Mouse (Mus musculus): ENCODE data around the gene Id2. TPM values are rescaled to one million over a fixed set of nuclear protein-coding genes. Genes with fewer than 3 reads are reported as not detected.
A peak's percentile ranks its signal among the peaks of the same experiment; 100 is the strongest.

Id2 gene
- polyA plus RNA-seq, 1 experiment from 2014 or later: 359 TPM

- no peak overlapping the region for H3K4me2 ChIP-seq
- peak; percentile 8 for DNase-seq (ENCODE audit: low spot score, missing footprints)
- H3K27me3 ChIP-seq (ENCODE audit: control insufficient read depth, insufficient read depth, low read length): no peaks in the 10 kb centered on the region
- 79% methylated on average over 4 of the region's 4 CpGs for WGBS
- H3K9me3 ChIP-seq (ENCODE audit: control insufficient read depth, low read length): no peaks in the 10 kb centered on the region
- no peak for ATAC-seq (ENCODE audit: low FRiP score)
- H3K4me3 ChIP-seq (ENCODE audit: low read depth, low read length): no peak overlapping the region
- H3K4me1 ChIP-seq (ENCODE audit: control insufficient read depth, insufficient read depth, low read length): no peaks in the 10 kb centered on the region
- no peak overlapping the region for H3K27ac ChIP-seq (ENCODE audit: low read depth, low read length)
- H3K36me3 ChIP-seq (ENCODE audit: control insufficient read depth, insufficient read depth, low read length): no peaks in the 10 kb centered on the region
- H3K9ac ChIP-seq (ENCODE audit: low read length): no peak overlapping the region
Measured at GRCm38 (mm10) chr12:25073374-25073773, 23.6 kb downstream of the Id2 start.

- ATAC-seq (ENCODE audit: low FRiP score) (no peak), DNase-seq (ENCODE audit: low spot score, missing footprints) (no peak)
- 88% methylated on average over 6 of the region's 6 CpGs for WGBS
- H3K27me3 ChIP-seq (ENCODE audit: control insufficient read depth, insufficient read depth, low read length): no peaks in the 10 kb centered on the region
- no peak overlapping the region for H3K4me2 ChIP-seq
- no peak overlapping the region for H3K4me3 ChIP-seq (ENCODE audit: low read depth, low read length)
- H3K4me1 ChIP-seq (ENCODE audit: control insufficient read depth, insufficient read depth, low read length): no peaks in the 10 kb centered on the region
- no peak overlapping the region for H3K9ac ChIP-seq (ENCODE audit: low read length)
- no peaks in the 10 kb centered on the region for H3K36me3 ChIP-seq (ENCODE audit: control insufficient read depth, insufficient read depth, low read length)
- no peak overlapping the region for H3K27ac ChIP-seq (ENCODE audit: low read depth, low read length)
- H3K9me3 ChIP-seq (ENCODE audit: control insufficient read depth, low read length): no peaks in the 10 kb centered on the region
Measured at GRCm38 (mm10) chr12:25062264-25062663, 34.7 kb downstream of the Id2 start.

DNA sequence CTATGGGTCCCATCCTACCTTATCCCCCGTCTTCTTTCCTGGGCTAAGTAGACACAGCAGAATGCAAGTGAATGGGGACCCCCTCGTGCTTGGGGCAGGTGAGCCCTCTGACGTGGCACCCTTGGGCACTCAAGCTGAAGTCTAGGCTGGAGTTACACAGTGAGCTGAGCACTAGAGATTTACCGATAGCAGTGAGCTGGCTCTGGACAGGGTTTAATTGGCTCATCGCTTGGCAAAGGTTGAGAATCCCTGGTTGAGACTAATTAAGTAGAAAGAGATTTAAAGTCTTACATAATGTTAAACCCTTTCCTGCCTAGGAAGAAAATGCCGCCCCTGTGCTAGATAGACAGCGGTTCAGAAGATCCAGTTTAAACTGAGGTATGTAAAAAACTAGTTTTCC is 36.0 kb downstream of the Id2 start:
- WGBS: 84% methylated on average over 7 of the region's 7 CpGs
- Histone ChIP-seq H3K4me2 (no peak overlapping the region), H3K4me1 (ENCODE audit: control insufficient read depth, insufficient read depth, low read length) (no peaks in the 10 kb centered on the region), H3K4me3 (ENCODE audit: low read depth, low read length) (no peak overlapping the region), H3K9ac (ENCODE audit: low read length) (no peak overlapping the region), H3K9me3 (ENCODE audit: control insufficient read depth, low read length) (no peaks in the 10 kb centered on the region), H3K27ac (ENCODE audit: low read depth, low read length) (no peak overlapping the region), H3K36me3 (ENCODE audit: control insufficient read depth, insufficient read depth, low read length) (no peaks in the 10 kb centered on the region), H3K27me3 (ENCODE audit: control insufficient read depth, insufficient read depth, low read length) (no peaks in the 10 kb centered on the region)
- DNase-seq (ENCODE audit: low spot score, missing footprints) (no peak), ATAC-seq (ENCODE audit: low FRiP score) (no peak)

GRCm38 (mm10) chr12:25059487-25060200 is 37.3 kb downstream of the Id2 start:
- peak; percentile 45 for DNase-seq (ENCODE audit: low spot score, missing footprints)
- H3K27ac ChIP-seq (ENCODE audit: low read depth, low read length): no peak overlapping the region
- no peaks in the 10 kb centered on the region for H3K9me3 ChIP-seq (ENCODE audit: control insufficient read depth, low read length)
- H3K27me3 ChIP-seq (ENCODE audit: control insufficient read depth, insufficient read depth, low read length): no peaks in the 10 kb centered on the region
- 86% methylated on average over 9 of the region's 9 CpGs for WGBS
- H3K36me3 ChIP-seq (ENCODE audit: control insufficient read depth, insufficient read depth, low read length): no peaks in the 10 kb centered on the region; the same call in 1 of the 2 replicates
- H3K4me2 ChIP-seq: no peak overlapping the region
- H3K4me3 ChIP-seq (ENCODE audit: low read depth, low read length): no peak overlapping the region
- H3K9ac ChIP-seq (ENCODE audit: low read length): no peak overlapping the region
- no peaks in the 10 kb centered on the region for H3K4me1 ChIP-seq (ENCODE audit: control insufficient read depth, insufficient read depth, low read length)
- ATAC-seq (ENCODE audit: low FRiP score): no peak

DNA sequence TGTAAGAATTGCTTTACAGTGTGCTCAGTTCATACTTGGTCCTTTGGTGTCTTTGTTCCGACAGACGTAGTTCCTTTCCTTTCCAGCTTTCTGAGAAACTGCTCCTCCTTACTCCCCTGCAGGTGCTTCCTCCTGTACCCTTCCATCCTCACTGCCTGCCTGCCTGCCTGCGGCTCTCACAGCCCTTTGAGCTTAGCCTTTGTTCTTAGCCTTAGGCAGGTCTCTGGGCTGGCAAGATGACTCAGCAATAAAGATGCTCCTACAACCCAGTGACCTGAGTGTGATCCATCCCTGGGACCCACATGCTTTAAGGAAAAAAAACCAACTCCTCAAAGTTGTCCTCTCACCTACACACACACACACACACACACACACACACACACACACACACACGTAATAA is 42.0 kb downstream of the Id2 start:
- Histone ChIP-seq H3K9ac (ENCODE audit: low read length) (no peak overlapping the region), H3K4me1 (ENCODE audit: control insufficient read depth, insufficient read depth, low read length) (no peaks in the 10 kb centered on the region), H3K9me3 (ENCODE audit: control insufficient read depth, low read length) (no peaks in the 10 kb centered on the region), H3K4me3 (ENCODE audit: low read depth, low read length) (no peak overlapping the region), H3K4me2 (no peak overlapping the region), H3K27me3 (ENCODE audit: control insufficient read depth, insufficient read depth, low read length) (no peaks in the 10 kb centered on the region), H3K36me3 (ENCODE audit: control insufficient read depth, insufficient read depth, low read length) (peaks cover 5% of the 10 kb centered on the region), H3K27ac (ENCODE audit: low read depth, low read length) (no peak overlapping the region)
- 66% methylated on average over 4 of the region's 4 CpGs for WGBS
- no peak for ATAC-seq (ENCODE audit: low FRiP score)
- no peak for DNase-seq (ENCODE audit: low spot score, missing footprints)

DNA sequence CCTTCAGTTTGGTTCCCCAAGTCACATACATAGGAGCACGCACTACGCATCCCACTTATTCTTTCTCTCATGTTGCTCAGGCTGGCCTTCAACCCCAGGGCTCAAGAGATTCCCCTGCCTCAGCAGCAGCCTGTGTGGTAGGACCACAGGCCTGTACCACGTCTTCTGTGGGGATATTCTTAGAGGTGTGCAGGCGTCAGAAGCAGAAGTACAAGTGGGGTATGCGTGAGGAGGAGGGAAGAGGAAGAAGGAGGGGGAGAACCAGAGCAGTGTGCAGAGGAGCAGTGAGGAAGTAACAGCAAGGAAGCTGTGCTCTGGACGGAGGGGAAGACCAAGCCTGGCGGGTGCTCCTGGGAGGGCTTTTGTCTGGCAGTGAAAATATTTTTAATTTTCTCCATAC is 42.4 kb downstream of the Id2 start:
- H3K27me3 ChIP-seq (ENCODE audit: control insufficient read depth, insufficient read depth, low read length): no peaks in the 10 kb centered on the region
- 89% methylated on average over 7 of the region's 7 CpGs for WGBS
- H3K36me3 ChIP-seq (ENCODE audit: control insufficient read depth, insufficient read depth, low read length): peaks cover 5% of the 10 kb centered on the region
- ATAC-seq (ENCODE audit: low FRiP score): no peak
- DNase-seq (ENCODE audit: low spot score, missing footprints): peak; percentile 56
- no peaks in the 10 kb centered on the region for H3K9me3 ChIP-seq (ENCODE audit: control insufficient read depth, low read length)
- no peak overlapping the region for H3K27ac ChIP-seq (ENCODE audit: low read depth, low read length)
- H3K4me1 ChIP-seq (ENCODE audit: control insufficient read depth, insufficient read depth, low read length): no peaks in the 10 kb centered on the region
- H3K9ac ChIP-seq (ENCODE audit: low read length): no peak overlapping the region
- no peak overlapping the region for H3K4me2 ChIP-seq
- no peak overlapping the region for H3K4me3 ChIP-seq (ENCODE audit: low read depth, low read length)

- no peaks in the 10 kb centered on the region for H3K9me3 ChIP-seq (ENCODE audit: control insufficient read depth, low read length)
- no peak for ATAC-seq (ENCODE audit: low FRiP score)
- no peak overlapping the region for H3K4me2 ChIP-seq
- H3K4me3 ChIP-seq (ENCODE audit: low read depth, low read length): no peak overlapping the region
- peak; percentile 83 for DNase-seq (ENCODE audit: low spot score, missing footprints)
- no peak overlapping the region for H3K27ac ChIP-seq (ENCODE audit: low read depth, low read length)
- H3K27me3 ChIP-seq (ENCODE audit: control insufficient read depth, insufficient read depth, low read length): no peaks in the 10 kb centered on the region
- no peak overlapping the region for H3K9ac ChIP-seq (ENCODE audit: low read length)
- peaks cover 3% of the 10 kb centered on the region for H3K36me3 ChIP-seq (ENCODE audit: control insufficient read depth, insufficient read depth, low read length)
- H3K4me1 ChIP-seq (ENCODE audit: control insufficient read depth, insufficient read depth, low read length): no peaks in the 10 kb centered on the region
- WGBS: 86% methylated on average over 5 of the region's 5 CpGs
Measured at GRCm38 (mm10) chr12:25049253-25049652, 47.7 kb downstream of the Id2 start.

DNA sequence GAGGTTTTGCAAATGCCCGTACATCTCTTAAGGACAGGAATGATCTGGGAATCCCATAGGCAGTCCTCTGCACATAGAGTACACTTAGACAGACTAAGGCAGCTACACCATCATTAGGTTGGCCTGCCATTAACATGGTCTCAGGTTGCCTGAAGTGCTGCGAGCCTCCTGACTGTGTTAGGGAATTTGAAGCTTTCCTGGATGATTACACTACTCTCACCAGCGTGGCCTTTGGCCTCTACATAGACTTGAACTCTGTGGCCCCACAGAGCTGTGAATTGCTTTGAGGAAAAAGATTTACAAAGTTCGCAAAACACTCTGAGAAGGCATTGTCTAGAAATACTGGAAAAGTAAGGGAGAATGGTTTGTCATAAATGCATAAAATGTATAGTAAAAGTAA is 52.4 kb downstream of the Id2 start:
- no peaks in the 10 kb centered on the region for H3K36me3 ChIP-seq (ENCODE audit: control insufficient read depth, insufficient read depth, low read length)
- H3K4me3 ChIP-seq (ENCODE audit: low read depth, low read length): no peak overlapping the region
- 94% methylated on average over 4 of the region's 4 CpGs for WGBS
- no peak for DNase-seq (ENCODE audit: low spot score, missing footprints)
- H3K9me3 ChIP-seq (ENCODE audit: control insufficient read depth, low read length): no peaks in the 10 kb centered on the region
- H3K4me2 ChIP-seq: no peak overlapping the region
- no peak overlapping the region for H3K27ac ChIP-seq (ENCODE audit: low read depth, low read length)
- no peak for ATAC-seq (ENCODE audit: low FRiP score)
- no peaks in the 10 kb centered on the region for H3K4me1 ChIP-seq (ENCODE audit: control insufficient read depth, insufficient read depth, low read length)
- no peak overlapping the region for H3K9ac ChIP-seq (ENCODE audit: low read length)
- H3K27me3 ChIP-seq (ENCODE audit: control insufficient read depth, insufficient read depth, low read length): no peaks in the 10 kb centered on the region

DNA sequence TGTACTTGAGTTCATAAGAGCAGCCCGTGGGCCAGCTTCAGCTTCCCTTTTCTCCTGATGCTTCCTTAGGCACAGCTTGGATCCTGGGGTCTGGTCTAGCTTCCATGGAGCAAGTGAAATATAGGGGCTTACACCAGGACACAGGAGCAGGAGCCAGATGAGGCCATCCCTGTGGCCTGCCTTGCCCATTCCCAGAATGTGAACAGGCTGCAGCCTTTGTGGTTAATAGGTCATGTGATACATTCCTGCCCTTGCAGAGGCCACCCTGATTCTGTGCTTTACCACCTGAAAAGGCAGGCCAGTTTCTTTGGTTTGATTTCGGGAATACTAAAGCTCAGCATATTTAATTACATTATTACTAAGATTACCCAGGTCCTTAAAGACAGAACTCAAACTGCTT is 52.9 kb downstream of the Id2 start:
- Histone ChIP-seq H3K9ac (ENCODE audit: low read length) (no peak overlapping the region), H3K36me3 (ENCODE audit: control insufficient read depth, insufficient read depth, low read length) (no peaks in the 10 kb centered on the region), H3K4me2 (no peak overlapping the region), H3K4me1 (ENCODE audit: control insufficient read depth, insufficient read depth, low read length) (no peaks in the 10 kb centered on the region), H3K27ac (ENCODE audit: low read depth, low read length) (no peak overlapping the region), H3K27me3 (ENCODE audit: control insufficient read depth, insufficient read depth, low read length) (no peaks in the 10 kb centered on the region), H3K4me3 (ENCODE audit: low read depth, low read length) (no peak overlapping the region), H3K9me3 (ENCODE audit: control insufficient read depth, low read length) (no peaks in the 10 kb centered on the region)
- ATAC-seq (ENCODE audit: low FRiP score) (no peak), DNase-seq (ENCODE audit: low spot score, missing footprints) (no peak)
- WGBS: 94% methylated on average over 2 of the region's 2 CpGs

All from midbrain, embryonic 11.5 days (tissue).